Mouse (Mus musculus) adrenal gland (tissue): ENCODE data around the gene Runx3.
"Not testable (repeated sequence)": the region's sequence is repeated elsewhere in the genome, so short reads cannot be mapped to it uniquely, and the experiment has no call there.

Source experiments
- intact Hi-C: fragments of 180-260 bp; cut with DNase I; formaldehyde crosslinking; loops from one replicate; pipeline ENCODE4 v1.15.1; 2025

Gene Runx3

DNA sequence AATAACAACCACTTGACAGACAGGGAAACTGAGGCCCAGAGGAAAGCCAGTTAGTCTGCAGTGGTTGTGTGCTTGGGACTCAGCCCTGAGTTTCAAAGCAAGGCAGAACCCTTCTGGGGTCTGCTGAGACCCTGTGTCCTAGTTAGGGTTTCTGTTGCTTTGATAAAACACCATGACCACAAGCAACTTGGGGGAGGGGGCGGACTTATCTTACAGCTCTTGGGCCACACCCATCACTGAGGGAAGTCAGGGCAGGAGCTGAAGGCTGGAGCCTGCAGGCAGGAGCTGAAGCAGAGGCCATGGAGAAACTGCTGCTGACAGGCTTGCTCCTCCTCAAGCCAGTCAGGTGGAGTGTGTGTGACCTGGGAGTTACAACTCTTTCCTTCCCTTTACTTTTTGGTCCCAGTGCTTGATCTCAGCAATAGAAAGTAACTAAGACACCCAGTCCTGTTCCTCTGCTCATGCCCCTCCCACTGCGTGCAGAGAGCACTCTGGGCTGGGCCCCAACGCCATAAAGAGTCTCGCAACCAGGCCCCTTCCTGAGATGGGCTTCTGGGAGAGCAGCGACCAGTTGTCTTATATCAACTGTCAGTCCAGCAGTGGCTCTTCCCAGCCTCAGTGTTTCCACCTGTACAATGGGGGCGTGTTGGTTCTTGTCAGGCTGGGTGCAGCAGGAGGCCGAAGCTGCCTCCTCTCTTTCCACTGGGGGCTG lies 47.5 kb downstream of the Runx3 start:
- intact Hi-C loops, result no loop called here

DNA sequence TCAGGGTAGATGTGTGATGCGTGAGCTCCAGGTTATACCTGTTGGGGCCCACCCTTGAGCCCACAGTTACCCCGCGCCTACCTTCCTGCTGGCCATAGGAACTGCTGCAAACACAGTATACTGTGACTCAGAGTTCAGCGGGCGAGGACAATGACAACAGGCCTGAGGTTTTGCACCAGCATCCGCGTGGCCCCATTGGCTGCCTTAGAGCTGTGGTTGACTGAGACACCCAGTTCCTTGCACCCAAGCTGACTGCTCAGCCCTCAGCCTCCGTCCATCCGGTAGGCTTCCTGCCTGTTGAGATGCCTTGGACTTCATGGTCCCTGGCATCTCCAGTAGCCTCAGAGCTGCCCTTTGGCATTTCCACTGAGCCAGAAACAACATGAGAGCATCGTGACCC lies 48.6 kb downstream of the Runx3 start:
- intact Hi-C loops, result no loop called here

DNA sequence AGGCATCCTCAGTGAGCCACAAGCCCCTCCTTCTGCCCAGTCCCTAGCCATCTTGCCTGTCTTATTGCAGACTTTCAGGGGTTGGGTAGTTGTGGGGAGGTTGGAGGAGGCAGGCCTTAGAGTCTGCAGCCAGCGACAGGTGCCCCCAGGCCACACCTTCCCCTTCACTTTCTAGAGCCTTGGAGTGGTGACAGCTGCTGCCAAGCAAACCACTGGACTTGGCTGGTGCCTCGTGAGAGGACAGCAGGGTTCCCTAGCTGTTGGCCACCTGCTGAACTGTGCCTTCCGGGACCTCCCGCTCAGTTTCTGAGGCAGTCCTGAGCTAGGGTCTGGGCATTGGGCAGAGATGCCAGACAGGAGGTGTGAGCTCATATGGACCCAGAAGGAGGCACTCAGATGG lies 49.0 kb downstream of the Runx3 start:
- intact Hi-C loops, result no loop called here

DNA sequence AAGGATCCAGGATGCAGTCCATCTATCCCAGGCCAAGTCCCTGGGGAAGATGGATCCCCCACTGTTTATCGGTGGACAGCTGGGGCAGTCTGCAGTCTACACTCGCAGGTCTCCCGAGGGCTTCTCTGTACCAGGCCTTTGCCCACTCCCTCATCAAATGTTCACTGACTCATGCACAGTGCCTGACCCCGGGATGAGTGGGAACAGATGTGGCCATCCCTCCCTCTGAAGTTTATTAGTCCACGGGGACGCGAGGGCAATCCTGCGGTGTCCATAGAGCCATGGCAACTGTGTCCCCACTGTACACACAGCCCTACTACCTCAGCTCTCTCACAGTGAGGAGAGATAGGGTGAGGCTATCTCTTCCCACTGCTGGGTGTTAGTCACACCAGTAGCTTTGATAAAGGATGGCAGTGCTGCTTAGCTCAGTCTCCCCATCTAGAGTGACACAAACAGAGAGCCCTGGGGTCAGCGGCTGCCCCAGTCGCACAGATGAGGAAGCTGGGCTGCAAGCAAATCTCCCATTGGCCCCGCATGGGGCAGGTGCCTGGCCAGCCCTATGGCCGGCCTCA lies 50.9 kb downstream of the Runx3 start:
- intact Hi-C loops, result no loop called here

DNA sequence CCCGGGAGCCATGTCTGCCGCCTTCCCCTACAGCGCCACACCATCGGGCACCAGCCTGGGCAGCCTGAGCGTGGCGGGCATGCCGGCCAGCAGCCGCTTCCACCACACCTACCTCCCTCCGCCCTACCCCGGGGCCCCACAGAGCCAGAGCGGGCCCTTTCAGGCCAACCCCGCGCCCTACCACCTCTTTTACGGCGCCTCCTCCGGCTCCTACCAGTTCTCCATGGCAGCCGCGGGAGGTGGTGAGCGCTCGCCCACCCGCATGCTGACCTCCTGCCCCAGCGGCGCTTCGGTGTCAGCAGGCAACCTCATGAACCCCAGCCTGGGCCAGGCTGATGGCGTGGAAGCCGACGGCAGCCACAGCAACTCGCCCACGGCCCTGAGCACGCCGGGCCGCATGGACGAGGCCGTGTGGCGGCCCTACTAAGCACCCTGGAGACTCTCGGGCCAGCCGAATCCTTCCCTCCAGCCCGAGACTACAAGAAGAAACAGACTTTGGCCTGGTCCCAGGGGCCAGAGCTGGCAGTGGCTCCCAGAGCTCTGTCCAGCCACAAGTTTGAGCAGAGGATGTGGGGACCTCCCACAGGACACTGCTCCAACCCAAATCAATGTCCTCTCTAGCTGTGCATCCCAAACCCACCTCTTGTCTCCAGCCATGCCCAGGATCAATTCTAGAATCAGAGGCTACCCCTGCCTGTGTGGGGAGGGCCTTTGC lies 55.1 kb downstream of the Runx3 start:
- intact Hi-C loops, result no loop called here

DNA sequence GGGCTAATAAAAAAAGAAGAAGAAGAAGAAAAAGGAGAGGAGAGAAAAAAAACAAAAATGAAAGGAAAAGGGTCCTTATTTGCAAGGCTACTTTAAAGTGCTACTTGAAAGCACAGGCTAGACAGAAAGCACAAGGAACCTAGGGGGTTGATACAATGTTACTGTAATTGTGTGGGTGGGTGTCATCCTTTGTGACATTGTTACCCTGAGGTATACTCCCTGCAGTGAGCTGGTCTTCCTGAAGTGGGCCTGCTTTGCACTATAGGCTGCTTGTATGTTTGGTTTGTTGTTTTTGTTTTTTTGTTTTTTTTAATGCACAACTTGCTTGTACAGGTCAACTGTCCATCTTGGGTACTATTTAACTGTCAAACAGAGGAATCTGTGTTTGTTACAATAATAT lies 57.1 kb downstream of the Runx3 start:
- intact Hi-C loops, result no loop called here

DNA sequence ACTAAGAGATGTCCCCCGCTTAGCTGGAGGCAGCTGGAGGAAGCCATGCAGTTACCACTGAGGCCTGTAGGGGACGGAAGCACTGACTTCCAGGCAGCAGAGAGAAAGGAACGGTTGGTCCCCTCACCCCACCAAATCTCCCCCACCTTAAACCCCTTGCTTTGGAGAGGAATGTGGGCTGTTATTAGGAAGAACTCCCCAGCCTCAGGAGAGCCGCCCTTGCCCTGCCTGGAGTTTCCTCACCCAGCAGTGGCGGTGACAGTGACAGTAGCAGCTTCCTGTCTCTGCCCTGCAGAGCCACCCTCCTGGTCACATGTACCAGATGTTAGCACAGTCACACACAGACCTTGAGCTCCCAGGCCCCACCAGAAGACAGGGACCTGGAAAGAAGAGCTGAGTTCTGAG lies 58.6 kb downstream of the Runx3 start:
- intact Hi-C loops, result no loop called here

DNA sequence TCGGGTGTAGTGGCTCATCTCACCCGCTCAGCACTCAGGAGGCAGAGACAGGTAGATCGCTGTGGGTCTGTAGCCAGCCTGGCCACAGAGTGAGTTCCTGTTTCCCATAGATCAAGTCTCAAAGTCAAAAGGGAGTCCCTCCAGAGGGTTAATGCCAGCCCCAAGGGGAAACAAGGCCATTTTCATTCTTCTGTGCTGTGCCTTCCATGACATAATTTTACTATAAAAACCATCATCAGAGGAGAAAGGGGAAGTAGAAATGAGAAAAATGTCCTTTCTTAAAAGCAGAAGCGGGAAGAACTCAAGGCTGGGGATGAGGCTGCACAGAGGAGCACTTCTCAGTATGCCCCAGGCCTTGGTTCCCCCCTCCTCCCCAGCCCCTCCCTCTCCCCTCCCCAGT lies 61.4 kb downstream of the Runx3 start:
- intact Hi-C loops, result no loop called here

DNA sequence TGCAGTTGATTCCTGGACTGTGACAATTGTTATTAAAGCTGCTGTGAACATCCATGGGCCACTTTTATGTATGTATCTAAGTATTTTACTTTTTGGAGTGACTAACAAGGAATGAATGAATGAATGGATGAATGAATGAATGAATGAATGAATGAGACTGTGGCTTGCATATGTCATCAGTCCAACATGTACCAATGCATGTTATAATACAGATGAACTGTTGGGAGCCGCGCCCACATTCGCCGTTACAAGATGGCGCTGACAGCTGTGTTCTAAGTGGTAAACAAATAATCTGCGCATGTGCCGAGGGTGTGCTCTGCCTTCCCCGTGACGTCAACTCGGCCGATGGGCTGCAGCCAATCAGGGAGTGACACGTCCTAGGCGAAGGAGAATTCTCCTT lies 63.8 kb downstream of the Runx3 start:
- intact Hi-C loops, result not testable (repeated sequence)

DNA sequence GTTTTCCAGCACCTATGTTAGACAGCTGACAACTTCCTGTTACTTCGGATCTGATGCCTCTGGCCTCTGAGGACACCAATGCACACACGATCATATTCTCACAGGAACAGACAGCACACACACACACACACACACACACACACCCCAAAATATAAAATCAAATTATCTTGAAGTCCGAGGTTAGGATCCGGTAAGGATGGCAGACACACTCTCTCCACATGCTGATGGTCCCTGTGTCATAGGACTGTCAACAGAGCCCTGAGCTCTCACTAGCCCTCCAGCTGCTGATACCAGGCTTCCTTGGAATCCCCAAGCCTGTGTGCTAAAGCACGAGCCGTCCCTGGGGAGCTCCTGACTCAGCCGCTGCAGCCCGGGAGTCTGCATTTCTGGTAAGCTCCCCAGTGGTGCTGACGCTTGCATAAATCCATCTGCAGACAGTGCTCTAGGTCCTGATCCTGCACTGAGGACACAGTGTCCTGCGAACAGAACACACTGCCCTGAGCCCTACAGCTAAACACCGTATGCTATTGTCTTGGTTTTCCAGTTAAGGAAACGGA lies 69.1 kb downstream of the Runx3 start:
- intact Hi-C loops, result no loop called here

DNA sequence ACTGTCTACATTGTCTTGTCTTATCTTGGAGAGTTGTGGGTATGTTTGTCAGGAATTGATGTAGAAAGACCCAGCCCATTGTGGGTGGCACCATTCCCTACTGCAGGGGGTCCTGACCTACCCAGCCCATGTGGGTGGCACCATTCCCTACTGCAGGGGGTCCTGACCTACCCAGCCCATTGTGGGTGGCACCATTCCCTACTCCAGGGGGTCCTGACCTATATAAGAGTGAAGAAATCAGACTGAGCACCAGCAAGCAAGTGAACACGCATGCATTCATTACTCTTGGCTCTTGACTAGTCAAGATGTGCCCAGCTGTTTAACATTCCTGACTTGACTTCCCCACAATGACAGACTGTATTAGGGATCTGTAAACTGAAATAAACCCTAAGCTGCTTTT lies 69.9 kb downstream of the Runx3 start:
- intact Hi-C loops, result no loop called here

DNA sequence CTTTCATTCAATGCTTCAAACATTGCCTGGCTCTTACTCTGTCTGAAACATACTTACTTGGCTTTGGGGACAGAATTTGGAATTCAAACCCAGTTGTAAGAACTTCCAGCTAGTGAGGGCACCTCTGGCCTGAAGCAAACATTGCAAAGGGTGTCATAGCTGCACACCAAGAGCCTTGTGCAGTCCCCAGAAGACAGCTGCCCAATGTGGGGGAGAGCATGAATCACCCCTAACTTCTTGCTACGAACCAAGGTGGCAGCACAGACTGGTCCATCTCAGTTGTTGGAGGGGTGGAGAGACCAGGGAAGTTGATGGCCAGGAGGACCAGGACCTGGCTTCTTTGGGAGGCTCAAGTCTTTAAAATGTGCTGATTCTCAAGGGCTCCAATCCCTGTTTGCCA lies 70.7 kb downstream of the Runx3 start:
- intact Hi-C loops, result no loop called here

DNA sequence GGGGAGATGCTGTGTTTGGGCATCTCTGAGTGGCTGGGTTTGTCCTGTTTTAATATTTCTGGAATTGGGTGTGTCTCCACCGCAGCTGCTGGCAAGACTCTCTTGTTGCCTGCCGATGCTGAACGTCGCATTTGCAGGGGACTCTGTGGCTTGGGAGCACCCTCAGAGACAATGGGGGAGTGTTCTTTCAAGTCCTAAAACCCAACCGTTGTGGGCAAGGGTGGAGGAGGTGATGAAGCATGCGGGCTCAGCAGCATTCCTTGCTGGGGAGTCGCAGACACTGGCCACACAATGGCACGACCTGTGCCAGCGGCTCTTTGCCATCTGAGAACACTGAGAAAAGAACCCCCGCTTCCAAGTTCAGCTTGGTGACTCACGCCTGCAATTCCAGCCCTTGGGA lies 71.2 kb downstream of the Runx3 start:
- intact Hi-C loops, result no loop called here

DNA sequence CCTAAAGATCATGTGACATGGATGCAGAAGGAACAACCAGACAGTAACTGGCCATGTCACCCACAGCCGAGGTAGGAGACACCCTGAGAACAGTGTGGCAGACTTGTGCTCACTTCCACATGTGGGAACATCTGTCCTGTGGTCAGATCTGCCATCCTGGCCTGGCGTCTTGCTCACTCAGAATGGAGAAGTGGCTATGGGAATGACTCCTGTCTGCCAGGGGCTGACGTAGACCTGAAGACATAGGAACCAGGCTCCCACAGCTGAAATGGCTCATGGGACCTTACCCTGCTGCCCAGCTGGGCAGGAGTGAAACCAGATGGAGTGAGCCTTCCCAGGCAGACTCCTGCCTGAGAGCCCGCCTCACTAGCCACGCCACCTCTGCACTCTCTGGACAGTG lies 72.4 kb downstream of the Runx3 start:
- intact Hi-C loops, result no loop called here

DNA sequence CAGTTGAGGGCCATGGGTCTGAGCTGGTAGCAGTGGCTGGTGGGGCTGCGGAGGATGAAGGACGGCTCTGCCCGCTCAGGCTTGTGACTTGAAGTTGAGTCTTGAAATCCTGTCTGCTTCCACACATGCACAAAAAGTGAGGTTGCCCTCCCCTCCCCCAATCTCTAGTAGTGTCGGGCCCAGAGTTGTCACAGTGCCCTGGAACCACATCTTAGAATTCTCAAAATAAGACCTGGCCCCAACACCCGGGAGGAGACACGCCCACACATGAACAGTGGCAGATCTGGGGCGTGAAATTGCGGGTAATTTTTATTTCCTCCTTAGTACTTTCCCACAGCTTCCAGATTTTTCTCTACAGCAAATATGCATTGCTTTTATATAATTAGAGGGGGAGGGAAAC lies 77.4 kb downstream of the Runx3 start:
- intact Hi-C loops, result no loop called here

DNA sequence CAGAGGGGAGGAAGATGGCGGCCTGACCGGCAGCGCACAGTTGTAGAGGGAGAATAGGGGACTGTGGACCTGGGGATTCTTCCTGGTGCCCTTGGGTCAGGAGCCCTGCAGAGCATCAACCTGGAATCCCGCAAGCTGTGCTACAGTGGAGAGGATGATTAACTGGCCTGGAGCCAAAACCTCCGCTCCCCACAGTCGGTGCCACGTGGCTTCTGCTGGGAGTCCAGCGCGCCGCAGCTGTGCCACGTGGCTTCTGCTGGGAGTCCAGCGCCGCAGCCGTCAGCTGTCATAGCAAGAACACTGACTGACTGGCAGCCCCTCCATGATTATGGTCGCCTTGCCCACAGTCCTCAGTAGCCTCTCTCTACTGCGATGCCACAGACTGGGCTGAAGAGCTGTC lies 81.3 kb downstream of the Runx3 start:
- intact Hi-C loops, result no loop called here

DNA sequence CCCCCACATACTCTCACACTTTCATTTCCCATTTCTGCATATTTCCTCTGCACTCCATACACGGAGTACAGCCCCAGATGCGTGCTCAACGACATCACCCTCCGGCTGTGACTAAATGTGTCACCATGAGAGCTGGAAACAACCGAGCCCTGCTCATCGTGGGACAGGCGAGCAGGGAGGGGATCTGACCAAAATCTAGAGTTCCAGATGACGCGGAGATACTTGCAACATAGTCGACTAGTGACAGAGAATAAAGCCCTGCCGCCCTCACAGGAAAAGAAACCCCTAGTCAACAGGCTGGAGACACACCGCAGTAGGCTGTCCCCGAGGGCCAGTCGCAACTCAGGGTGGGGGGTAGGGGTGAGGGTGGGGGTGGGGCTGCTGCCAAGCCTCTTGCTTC lies 82.8 kb downstream of the Runx3 start:
- intact Hi-C loops, result no loop called here

DNA sequence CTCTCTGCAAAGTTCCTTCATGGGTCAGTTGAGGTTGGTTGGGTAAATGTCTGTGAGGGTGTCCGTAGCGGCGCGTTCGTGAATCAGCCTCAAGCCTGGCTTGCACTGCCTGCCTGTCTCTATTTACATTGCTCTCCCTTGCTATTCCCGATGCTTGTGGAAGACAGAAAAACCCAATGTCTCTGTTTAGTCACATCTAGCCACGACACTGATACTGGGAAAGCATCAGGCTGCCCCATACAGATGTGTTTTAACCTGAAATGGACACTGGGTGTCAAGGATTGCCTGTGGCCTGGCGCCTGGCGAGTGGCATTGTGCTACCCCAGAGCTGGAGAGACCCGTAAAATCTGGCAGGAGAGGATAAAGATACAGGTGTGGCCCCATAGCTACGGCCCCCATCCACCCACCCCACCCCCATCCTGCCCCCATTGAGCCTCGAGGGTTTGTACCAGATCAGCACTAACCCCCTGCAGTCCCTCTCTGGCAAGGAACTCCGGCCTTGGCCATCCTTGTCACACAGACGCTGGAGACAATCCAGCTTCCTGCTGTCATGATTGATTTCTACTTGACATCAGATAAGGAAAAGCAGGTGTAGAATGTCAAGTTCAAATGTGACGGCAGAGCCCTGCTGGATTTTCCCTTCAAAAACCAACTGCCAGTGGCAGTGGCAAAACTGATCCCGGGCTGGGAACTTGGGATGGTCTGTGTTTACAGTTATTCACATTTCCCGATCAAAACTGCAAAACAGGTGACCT lies 83.5 kb downstream of the Runx3 start:
- intact Hi-C loops, result no loop called here

DNA sequence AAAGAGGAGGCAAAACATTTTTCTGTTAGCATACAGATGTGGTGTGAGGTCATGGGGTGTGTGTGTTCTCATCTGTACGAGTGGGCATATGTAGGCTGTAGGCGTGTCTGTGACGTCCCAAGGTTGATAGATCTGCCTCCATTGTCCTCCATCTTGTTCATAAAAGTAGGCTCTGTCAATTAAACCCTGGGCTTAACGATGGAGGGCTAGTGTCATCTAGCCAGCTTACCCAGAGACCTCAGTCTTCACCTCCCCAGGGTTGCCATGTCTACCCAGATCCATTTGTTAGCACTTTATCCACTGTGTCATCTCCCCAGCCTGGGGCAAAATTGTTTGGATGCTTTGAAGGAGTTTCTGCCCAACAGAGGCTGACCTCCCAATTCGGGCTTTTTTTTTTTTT lies 84.2 kb downstream of the Runx3 start:
- intact Hi-C loops, result loop anchor here (5.0 kb wide), 1 partner anchor 137 kb away; no protein-coding TSS in a partner anchor

DNA sequence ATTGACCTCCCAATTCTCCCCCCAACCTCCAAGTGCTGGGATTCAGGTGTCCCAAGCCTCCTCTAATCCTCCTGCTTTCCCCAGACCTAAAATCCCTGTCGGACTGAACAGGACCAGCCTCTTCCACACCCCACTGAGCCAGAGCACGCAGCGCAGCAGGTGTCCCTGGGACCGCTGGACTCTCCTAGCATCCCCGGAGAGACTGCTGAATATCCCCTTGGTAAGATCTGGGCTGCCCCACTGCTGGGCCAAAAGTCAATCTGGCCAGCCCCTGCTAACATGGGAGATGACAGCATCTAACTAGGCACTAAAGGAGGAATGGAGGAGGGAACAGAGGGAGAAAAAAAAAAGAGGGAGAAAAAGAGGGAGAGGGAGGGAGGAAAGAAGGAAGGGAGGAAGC lies 84.8 kb downstream of the Runx3 start:
- intact Hi-C loops, result loop anchor here (5.0 kb wide), 1 partner anchor 138 kb away; no protein-coding TSS in a partner anchor

DNA sequence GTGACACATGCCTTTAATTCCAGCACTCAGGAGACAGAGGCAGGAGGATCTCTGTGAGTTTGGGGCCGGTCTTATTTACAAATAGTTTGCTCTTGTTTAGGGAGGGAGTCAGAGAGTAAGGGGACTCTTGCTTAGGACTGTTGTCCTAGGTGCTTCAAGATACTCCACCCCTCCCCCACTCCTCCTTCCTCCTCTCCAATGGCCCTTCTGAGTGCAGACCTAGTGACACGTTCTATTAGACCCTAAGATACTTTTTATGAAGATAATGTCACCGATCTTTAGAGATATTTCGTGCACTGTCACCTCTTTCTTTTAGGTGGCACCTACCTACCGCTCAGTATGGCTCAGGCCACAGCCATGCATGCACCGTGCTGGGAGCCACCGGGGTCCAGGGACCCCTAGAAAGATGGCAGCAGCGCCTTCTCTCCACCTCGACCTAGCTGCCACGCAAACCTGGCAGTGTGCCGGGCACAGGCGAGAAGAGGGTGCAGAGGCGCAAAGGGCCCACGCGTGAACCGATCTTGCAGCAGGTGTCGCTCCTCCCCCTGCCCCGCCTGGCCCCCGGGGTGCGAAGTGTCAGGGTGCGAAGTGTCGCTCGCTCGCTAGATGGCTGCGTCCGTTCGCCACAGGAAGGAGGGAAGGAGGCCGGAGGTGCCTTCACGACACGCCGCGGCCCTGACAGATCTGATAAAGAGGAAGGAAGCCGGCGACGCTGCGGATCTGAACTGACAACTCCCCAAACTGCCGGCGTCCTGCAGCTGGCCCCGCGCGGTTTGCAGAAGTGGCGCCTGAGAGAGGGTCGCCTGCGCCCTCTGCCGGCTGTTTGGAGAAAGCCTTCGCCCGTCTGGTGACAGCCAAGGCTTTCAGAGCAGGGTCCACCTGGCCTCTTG lies 85.5 kb downstream of the Runx3 start:
- intact Hi-C loops, result loop anchor here (2.0 to 5.0 kb wide), 3 partner anchors 139 to 259 kb away; no protein-coding TSS in a partner anchor
